Mouse (Mus musculus) stomach, embryonic 15.5 days (tissue): ENCODE data around the gene Zfp827. TPM values are rescaled to one million over a fixed set of nuclear protein-coding genes. Genes with fewer than 3 reads are reported as not detected.

ENCODE experiments used
- ATAC-seq: fragments of 200-750 bp; cut with Nextera tagmentation; 2 replicates; pipeline ENCODE4 v1.8.0; 2017; ENCODE audit warnings: low read depth, moderate number of reproducible peaks, moderate TSS enrichment; ENCODE audit not compliant: insufficient read depth, low FRiP score
- H3K27ac ChIP-seq: fragments of 300-500 bp; sonication (generic); 2 replicates; pipeline ENCODE4 v1.5.1; 2015; ENCODE audit warnings: mild to moderate bottlenecking, inconsistent platforms
- H3K27me3 ChIP-seq: fragments of 300-500 bp; sonication (generic); replicated peaks from 2 replicates; pipeline ENCODE4 v1.6.1; 2015; ENCODE audit warnings: inconsistent platforms
- H3K36me3 ChIP-seq: fragments of 300-500 bp; sonication (generic); 2 replicates; pipeline ENCODE4 v1.6.1; 2015; ENCODE audit warnings: inconsistent platforms
- H3K4me1 ChIP-seq: fragments of 300-500 bp; sonication (generic); 2 replicates; pipeline ENCODE4 v1.6.1; 2015; ENCODE audit warnings: inconsistent platforms
- H3K4me2 ChIP-seq: fragments of 300-500 bp; sonication (generic); 2 replicates; pipeline ENCODE4 v1.6.1; 2015; ENCODE audit warnings: mild to moderate bottlenecking, inconsistent platforms
- H3K4me3 ChIP-seq: fragments of 300-500 bp; sonication (generic); replicated peaks from 2 replicates; pipeline ENCODE4 v1.5.1; 2015; ENCODE audit warnings: inconsistent platforms
- H3K9ac ChIP-seq: fragments of 300-500 bp; sonication (generic); 2 replicates; pipeline ENCODE4 v1.6.1; 2015; ENCODE audit warnings: inconsistent platforms
- H3K9me3 ChIP-seq: fragments of 300-500 bp; sonication (generic); 2 replicates; pipeline ENCODE4 v1.6.1; 2016; ENCODE audit warnings: inconsistent platforms
- WGBS: fragments of 180-500 bp; shearing (Covaris S2); methylation state at CpG from one replicate; pipeline ENCODE4 v1.1.7; 2015; 5-methylcytosine and 5-hydroxymethylcytosine counted together
- polyA plus RNA-seq: library from polyadenylated mRNA; unstranded; fragments of >200 nt; fragmentation: Nextera tagmentation; extraction: Ambion mirVana; gene quantifications from 2 replicates; pipeline ENCODE4 v1.2.1, GENCODE M21; 2015

Gene Zfp827
- polyA plus RNA-seq, 1 experiment from 2014 or later, result 7.7 TPM

- H3K27ac ChIP-seq, result no peak overlapping the region
- H3K4me1 ChIP-seq, result no peaks in the 10 kb centered on the region
- ATAC-seq, result no peak
- no peak overlapping the region for H3K4me3 ChIP-seq
- 63% methylated on average over 3 of the region's 3 CpGs for WGBS
- H3K36me3 ChIP-seq, result no peaks in the 10 kb centered on the region
- H3K9ac ChIP-seq, result no peak overlapping the region
- no peaks in the 10 kb centered on the region for H3K27me3 ChIP-seq
- H3K4me2 ChIP-seq, result no peak overlapping the region
- no peaks in the 10 kb centered on the region for H3K9me3 ChIP-seq
Observed at GRCm38 (mm10) chr8:79239320-79239719, 211.1 kb downstream of the Zfp827 start.

- ATAC-seq, result no peak
- H3K4me2 ChIP-seq, result no peak overlapping the region
- no peaks in the 10 kb centered on the region for H3K36me3 ChIP-seq
- H3K9ac ChIP-seq, result no peak overlapping the region
- no peaks in the 10 kb centered on the region for H3K27me3 ChIP-seq
- 74% methylated on average over 7 of the region's 7 CpGs for WGBS
- H3K4me1 ChIP-seq, result no peaks in the 10 kb centered on the region
- no peaks in the 10 kb centered on the region for H3K9me3 ChIP-seq
- no peak overlapping the region for H3K4me3 ChIP-seq
- no peak overlapping the region for H3K27ac ChIP-seq
Observed at GRCm38 (mm10) chr8:79239996-79240395, 211.8 kb downstream of the Zfp827 start.

Other genes with a start within 250 kb of the Zfp827 start
- 210 and 212 TPM in 2 replicates for gene Lsm6, start 207.3 kb upstream of the Zfp827 start, polyA plus RNA-seq
- gene 1700011L22Rik, start 220.1 kb downstream of the Zfp827 start, polyA plus RNA-seq, result not detected in 2 replicates